Mouse (Mus musculus) spleen, postnatal 10 days (tissue): ENCODE data around the gene Akr1b7.

ENCODE experiments used
- DNase-seq, 2 experiments: peaks; one replicate each; pipeline ENCODE4 v3.0.0; 2021 to 2022; ENCODE audit warnings: low spot score in 2 of 2

Gene Akr1b7

DNA sequence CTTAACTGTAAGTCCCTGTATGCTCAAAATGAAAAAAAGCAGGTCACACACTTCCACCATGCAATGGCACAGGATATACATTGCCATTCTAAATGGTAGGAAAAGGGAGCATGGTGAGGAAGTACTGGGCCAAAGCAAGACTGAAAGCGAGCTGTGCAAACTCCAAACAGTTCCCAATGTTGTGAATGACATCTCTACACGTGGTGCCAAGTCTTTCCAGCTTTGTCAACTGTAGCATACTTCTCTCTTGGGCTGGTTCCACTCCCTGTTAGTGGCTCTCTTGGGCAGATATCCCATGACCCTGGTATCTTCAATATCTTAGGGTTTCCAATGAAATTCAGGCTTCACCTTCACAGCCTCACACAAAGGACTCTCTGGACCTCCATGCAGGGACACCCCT, 26.9 kb downstream of the Akr1b7 start:
- no peak for DNase-seq

DNA sequence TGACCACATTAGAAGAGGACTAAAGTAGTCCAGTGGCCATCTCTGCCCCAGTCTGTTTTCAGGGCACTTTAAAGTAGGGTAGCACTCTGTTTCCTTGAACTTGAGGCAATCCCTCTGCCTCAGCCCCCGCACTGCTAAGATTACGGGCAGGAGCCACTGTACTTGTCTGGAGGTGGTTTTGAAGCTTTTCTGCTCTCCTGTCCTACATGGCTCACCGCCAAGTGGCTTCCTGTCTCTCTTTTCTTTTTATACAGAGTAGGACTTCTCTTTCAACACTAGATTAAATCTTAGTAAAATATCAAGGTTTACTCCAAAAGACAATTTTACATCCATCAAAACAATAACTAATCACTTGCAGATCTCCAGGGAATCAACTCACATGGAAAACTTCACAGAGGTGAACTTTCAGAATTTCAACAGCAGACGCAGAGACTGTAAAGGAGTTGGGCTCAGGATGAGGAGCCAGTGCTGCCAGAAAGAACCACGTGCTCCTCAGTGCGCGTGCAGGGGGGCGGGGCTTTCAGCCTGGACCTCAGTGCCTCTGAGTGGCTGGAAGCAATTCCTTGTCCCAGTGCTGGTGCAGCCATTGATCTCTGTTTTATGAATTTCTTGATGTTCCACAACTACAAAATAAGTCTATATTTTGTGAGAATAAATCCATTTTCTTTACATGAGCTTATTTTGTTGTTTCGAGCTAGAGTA, 29.6 kb downstream of the Akr1b7 start:
- DNase-seq, result no peak

DNA sequence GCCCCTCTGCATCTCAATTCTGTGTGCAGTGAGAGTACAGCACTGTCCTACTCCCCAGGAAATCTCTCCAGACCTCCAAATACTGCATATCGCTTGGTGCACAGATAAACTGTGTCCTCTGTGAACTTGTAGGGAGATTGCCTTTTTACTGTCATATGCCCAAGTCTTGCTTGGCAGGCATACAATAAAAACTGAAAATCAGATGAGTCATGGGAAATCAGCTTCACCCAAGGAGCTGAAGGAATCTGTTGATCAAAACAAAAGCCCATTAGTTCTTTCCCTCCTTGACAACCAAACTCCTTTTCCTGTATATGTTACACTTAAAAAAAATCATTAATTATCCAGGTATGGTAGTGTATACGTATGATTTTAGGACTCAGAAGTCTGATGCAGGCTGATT, 31.7 kb downstream of the Akr1b7 start:
- no peak for DNase-seq

DNA sequence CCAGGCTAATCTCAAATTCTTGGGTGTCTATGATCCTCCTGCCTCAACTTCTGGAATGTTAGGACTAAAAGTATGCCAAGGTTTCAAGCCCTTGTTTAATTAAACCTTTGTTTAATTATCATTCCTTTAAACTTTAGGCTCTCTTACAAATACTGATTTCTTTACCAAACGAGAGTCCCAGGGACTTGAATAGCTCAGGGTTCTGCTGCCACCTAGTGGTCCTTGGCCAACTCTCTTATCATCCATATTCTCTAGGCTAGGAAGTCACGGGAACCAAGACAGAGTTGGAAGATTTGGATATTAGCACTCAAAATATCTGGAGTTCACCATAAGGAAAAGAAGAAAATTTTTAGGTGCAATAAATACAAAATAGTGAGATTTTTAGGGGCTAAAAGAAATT, 35.8 kb downstream of the Akr1b7 start:
- peak; percentile 54 to 82 for DNase-seq

DNA sequence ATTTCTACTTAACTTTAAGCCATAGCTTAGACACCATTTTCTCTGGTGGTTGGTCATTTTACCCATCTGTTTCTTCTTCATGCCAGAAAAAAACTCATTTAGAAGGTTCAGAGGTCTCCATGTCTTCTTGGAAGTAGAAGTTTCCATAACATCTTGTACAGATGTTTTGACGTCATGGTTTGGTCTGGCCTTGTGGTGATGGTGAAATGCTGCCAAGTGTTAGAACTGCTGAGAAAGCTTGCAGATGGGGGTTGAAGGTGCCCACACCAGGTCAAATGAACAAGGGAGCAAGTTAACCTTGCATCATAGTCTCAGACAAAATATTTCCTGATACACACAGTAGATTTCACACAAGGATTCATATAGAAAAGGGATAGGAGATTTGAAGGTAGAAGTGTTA, 36.6 kb downstream of the Akr1b7 start:
- DNase-seq, result no peak

DNA sequence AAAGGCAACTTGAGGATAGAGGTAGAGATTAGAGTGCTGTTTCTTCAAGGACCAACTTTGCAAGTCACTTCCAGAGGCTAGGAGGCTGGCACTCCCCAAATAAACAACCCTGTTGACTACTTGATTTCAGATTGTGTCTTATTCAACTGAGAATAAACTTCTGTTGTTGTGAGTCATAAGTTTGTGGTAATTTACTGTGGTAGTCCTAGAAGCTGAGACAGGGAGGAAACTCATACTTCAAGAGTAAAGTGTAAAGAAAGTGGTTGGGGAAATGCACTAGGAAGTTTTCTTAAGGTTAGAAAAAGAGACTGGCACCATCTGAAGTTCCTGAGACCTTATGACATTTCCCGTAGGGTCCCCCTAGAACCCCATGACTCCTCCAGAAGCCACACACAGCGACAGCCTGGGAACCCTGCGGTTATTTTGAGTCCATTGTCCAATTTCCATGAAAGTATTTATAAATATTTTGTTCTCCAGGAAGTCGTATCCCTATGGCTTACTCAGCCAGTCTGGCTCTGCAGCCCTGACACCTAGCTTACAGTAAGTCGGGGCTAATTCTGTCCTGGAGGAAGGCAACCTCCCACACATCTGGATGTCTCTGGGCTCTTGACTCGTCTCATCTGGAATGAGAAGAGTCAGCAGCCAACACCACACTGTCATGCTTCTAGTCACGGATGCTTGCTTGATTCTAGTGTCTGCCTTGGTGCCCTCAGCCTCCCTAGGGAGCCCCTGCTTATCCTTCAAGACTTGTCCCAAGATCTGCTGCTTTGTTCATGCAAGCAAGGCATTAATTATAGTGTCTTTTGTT, 41.0 kb downstream of the Akr1b7 start:
- DNase-seq, result no peak

DNA sequence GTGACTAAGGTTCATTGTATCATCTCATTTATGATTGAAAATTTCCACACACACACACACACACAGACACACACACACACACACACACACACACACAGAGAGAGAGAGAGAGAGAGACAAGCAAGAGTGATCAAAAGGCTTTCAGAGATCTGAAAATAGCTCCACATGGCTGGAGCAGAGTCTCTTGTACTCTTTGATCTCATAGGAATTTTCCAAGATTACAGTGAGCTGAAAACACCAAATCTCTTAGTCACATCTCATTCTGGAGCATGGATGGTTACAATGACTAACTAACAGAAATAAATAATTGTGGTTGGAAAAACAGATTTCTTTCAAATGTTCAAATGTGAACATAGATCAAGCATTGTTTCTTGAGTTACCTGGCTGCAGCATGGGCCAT, 47.3 kb downstream of the Akr1b7 start:
- DNase-seq, result no peak

DNA sequence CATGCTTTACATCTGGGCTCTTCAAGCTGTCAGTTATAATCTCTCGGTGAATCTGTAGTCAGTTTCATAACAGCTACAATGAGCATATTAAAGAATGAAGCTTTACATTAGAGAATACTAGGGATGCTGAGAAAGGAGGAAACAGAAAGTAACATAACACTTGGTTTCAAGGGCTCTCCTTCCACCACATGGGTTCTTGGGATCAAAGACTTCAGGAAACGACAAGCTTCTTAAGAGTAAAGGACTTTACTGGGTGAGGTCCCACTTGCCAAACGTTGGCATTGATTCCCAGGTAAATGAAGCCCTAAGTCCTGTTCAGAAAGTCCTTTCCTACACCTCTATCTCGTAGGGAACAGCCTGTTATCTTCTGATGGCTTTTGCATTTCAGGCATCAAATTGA, 48.5 kb downstream of the Akr1b7 start:
- no peak for DNase-seq

DNA sequence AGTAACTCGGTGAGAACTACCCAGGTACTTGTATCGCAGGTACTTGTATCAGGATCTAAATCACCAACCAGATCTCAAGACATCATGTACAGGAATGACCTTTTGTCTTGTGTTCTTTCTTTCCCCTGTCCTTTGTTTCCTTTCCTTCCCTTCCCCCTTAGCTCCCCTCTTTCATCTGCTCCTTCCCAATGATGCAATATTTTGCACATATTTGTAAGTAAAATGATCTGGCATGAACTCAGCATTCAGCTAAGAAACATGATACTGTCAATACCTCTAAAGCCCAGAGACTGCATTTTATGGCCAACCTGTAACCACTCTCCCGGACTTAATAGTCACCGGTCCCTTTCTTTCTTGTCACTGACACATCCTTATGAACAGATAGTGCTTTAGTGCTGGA, 51.4 kb downstream of the Akr1b7 start:
- no peak for DNase-seq

DNA sequence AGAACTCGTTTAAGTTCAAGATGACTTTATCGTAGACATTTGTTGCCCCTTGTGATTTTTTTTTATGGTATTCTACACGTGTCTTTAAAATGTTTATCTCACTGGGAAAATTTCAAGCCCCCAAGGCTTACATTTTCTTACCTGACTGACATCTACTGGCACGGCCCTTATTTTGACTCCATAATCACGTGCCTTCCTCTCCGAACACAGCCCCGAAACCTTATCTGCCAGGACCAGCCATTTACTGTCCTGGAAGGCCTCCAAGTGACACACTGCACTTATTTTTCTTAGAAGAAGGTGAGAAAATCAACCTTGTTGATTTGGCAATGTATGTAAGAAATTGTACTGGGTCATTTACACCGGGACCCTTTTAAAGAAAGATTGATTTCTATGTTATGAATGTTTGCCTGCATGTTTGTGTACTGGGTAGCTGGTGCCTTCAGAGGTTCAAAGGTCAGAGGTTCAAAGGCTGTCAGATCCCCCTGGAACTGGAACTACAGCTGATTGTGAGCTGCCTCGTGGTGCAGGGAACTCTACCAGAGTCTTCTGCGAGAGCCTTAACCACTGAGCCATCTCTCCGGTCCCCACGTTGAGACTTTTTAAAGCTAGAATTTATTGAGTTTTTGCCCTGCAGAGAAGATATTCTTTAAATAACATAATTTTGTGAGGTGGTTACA, 59.4 kb downstream of the Akr1b7 start:
- peak; percentile 78 to 89 for DNase-seq
